Mouse (Mus musculus) CH12.LX (cell line): Measurements from ENCODE around the gene Vamp9. TPM values are rescaled to one million over a fixed set of nuclear protein-coding genes. Genes with fewer than 3 reads are reported as not detected.

Experiments used
- DNase-seq: peaks from one replicate; pipeline ENCODE4 v3.0.0-alpha.2; 2013; ENCODE audit errors: extremely low read depth
- H3K27ac ChIP-seq: 2 replicates; pipeline ENCODE4 v1.5.1; 2012; ENCODE audit warnings: low read depth, mild to moderate bottlenecking, control low read depth, moderate library complexity; ENCODE audit not compliant: insufficient read depth
- H3K27me3 ChIP-seq: replicated peaks from 2 replicates; pipeline ENCODE3; 2012; ENCODE audit warnings: inconsistent platforms
- H3K36me3 ChIP-seq, 2 experiments: replicated peaks in 1 of 2; 2 replicates each; pipeline versions ENCODE3 to v1.6.1; 2012; ENCODE audit warnings: inconsistent platforms in 1 of 2, low read length in 1 of 2, mild to moderate bottlenecking in 1 of 2, mixed read lengths in 1 of 2, moderate library complexity in 1 of 2; ENCODE audit not compliant: control insufficient read depth in 1 of 2, insufficient read depth in 1 of 2
- H3K4me1 ChIP-seq, 2 experiments: 2 replicates each; pipeline ENCODE4 v1.6.1; 2012; ENCODE audit warnings: inconsistent platforms in 1 of 2, moderate library complexity in 1 of 2; ENCODE audit not compliant: insufficient read depth in 2 of 2, control insufficient read depth in 1 of 2
- H3K4me2 ChIP-seq: 2 replicates; pipeline ENCODE4 v1.6.1; 2012; ENCODE audit warnings: low read depth, mild to moderate bottlenecking, control low read depth; ENCODE audit not compliant: poor library complexity, insufficient read depth, severe bottlenecking
- H3K4me3 ChIP-seq, 3 experiments: fragments of 150-350 bp in 1 of 3; sonication (generic) in 1 of 3; replicated peaks in 1 of 3; 2 replicates each; pipeline versions ENCODE3 to v1.5.1; 2011 to 2012; ENCODE audit warnings: low read depth in 2 of 3, low read length in 2 of 3, mild to moderate bottlenecking in 2 of 3, moderate library complexity in 2 of 3, control low read depth in 1 of 3, improper control_type of control experiment in 1 of 3, inconsistent platforms in 1 of 3, mixed read lengths in 1 of 3; ENCODE audit not compliant: poor library complexity in 1 of 3
- H3K79me2 ChIP-seq: replicated peaks from 2 replicates; pipeline ENCODE4 v1.6.1; 2012; ENCODE audit warnings: mild to moderate bottlenecking, moderate library complexity; ENCODE audit not compliant: control insufficient read depth, poor library complexity, insufficient read depth, severe bottlenecking; ENCODE audit errors: extremely low read depth
- H3K9ac ChIP-seq: 2 replicates; pipeline ENCODE4 v1.6.1; 2012; ENCODE audit warnings: low read depth, mild to moderate bottlenecking, control low read depth, moderate library complexity; ENCODE audit not compliant: insufficient read depth
- H3K9me3 ChIP-seq: replicated peaks from 2 replicates; pipeline ENCODE3; 2012; ENCODE audit warnings: low read length, inconsistent platforms, mixed read lengths
- CHD1 ChIP-seq: IDR thresholded peaks from 2 replicates; pipeline ENCODE4 v1.6.1; 2012; ENCODE audit warnings: low read depth, low read length, improper control_type of control experiment, inconsistent platforms
- CHD2 ChIP-seq: IDR thresholded peaks from 2 replicates; pipeline ENCODE4 v1.6.1; 2011; ENCODE audit warnings: low read length, improper control_type of control experiment
- ELF1 ChIP-seq: IDR thresholded peaks from 2 replicates; pipeline ENCODE4 v1.6.1; 2014; ENCODE audit warnings: low read depth, mild to moderate bottlenecking, inconsistent platforms, low read length, improper control_type of control experiment
- ETS1 ChIP-seq: conservative IDR thresholded peaks from 2 replicates; pipeline ENCODE4 v1.6.1; 2012; ENCODE audit warnings: low read depth, mild to moderate bottlenecking, inconsistent platforms, low read length, improper control_type of control experiment, moderate library complexity
- GABPA ChIP-seq: IDR thresholded peaks from 2 replicates; pipeline ENCODE4 v1.6.1; 2012; ENCODE audit warnings: low read depth, low read length, improper control_type of control experiment, inconsistent platforms; ENCODE audit not compliant: insufficient replicate concordance
- JUN ChIP-seq: IDR thresholded peaks from 2 replicates; pipeline ENCODE4 v1.6.1; 2011; ENCODE audit warnings: low read depth, mild to moderate bottlenecking, low read length, improper control_type of control experiment, moderate library complexity; ENCODE audit not compliant: insufficient read depth
- KAT2A ChIP-seq: IDR thresholded peaks from 2 replicates; pipeline ENCODE4 v1.6.1; 2012; ENCODE audit warnings: low read length, improper control_type of control experiment, inconsistent platforms; ENCODE audit not compliant: insufficient replicate concordance
- MAFK ChIP-seq: IDR thresholded peaks from 2 replicates; pipeline ENCODE4 v1.6.1; 2011; ENCODE audit warnings: low read length, improper control_type of control experiment; ENCODE audit not compliant: insufficient replicate concordance
- MAX ChIP-seq: IDR thresholded peaks from 2 replicates; pipeline ENCODE4 v1.6.1; 2011; ENCODE audit warnings: low read length, improper control_type of control experiment
- MEF2A ChIP-seq: IDR thresholded peaks from 2 replicates; pipeline ENCODE4 v1.6.1; 2014; ENCODE audit warnings: low read depth, mild to moderate bottlenecking, inconsistent platforms, low read length, improper control_type of control experiment, borderline replicate concordance
- MYC ChIP-seq: IDR thresholded peaks from 2 replicates; pipeline ENCODE4 v1.6.1; 2011; ENCODE audit warnings: low read depth, mild to moderate bottlenecking, improper control_type of control experiment, low read length
- PAX5 ChIP-seq: IDR thresholded peaks from 2 replicates; pipeline ENCODE4 v1.6.1; 2012; ENCODE audit warnings: low read length, inconsistent platforms, mixed read lengths
- POLR2A ChIP-seq: IDR thresholded peaks from 2 replicates; pipeline ENCODE4 v1.6.1; 2011; ENCODE audit warnings: low read depth, mild to moderate bottlenecking, improper control_type of control experiment, low read length
- RCOR1 ChIP-seq: conservative IDR thresholded peaks from 2 replicates; pipeline ENCODE4 v1.6.1; 2012; ENCODE audit warnings: low read depth, mild to moderate bottlenecking, inconsistent platforms, low read length, improper control_type of control experiment
- SMC3 ChIP-seq: IDR thresholded peaks from 2 replicates; pipeline ENCODE4 v1.6.1; 2011; ENCODE audit warnings: low read depth, low read length, improper control_type of control experiment
- USF1 ChIP-seq: IDR thresholded peaks from 2 replicates; pipeline ENCODE4 v1.6.1; 2014; ENCODE audit warnings: low read depth, mild to moderate bottlenecking, inconsistent platforms, low read length, improper control_type of control experiment
- USF2 ChIP-seq: conservative IDR thresholded peaks from 2 replicates; pipeline ENCODE4 v1.6.1; 2011; ENCODE audit warnings: low read depth, low read length, improper control_type of control experiment
- ZC3H11A ChIP-seq: IDR thresholded peaks from 2 replicates; pipeline ENCODE4 v1.6.1; 2012; ENCODE audit warnings: low read depth, mild to moderate bottlenecking, inconsistent platforms, low read length, improper control_type of control experiment
- ZKSCAN1 ChIP-seq: IDR thresholded peaks from 2 replicates; pipeline ENCODE4 v1.6.1; 2012; ENCODE audit warnings: low read depth, inconsistent platforms, low read length, improper control_type of control experiment, borderline replicate concordance
- ZMIZ1 ChIP-seq: IDR thresholded peaks from 2 replicates; pipeline ENCODE4 v1.6.1; 2012; ENCODE audit warnings: low read depth, mild to moderate bottlenecking, inconsistent platforms, low read length, improper control_type of control experiment
- dilution Hi-C: fragments of 300-500 bp; cut with MboI; formaldehyde crosslinking; loops from 2 replicates; pipeline ENCODE4 v1.14.3; 2020; ENCODE audit warnings: low sequenced_read_pairs; ENCODE audit not compliant: extremely low pct_unique_long_range_greater_than_20kb, extremely low pct_ligation_motif_present
- in situ Hi-C: fragments of 300-500 bp; cut with MboI; formaldehyde crosslinking; loops from 3 replicates; pipeline ENCODE4 v1.14.3; 2019; ENCODE audit warnings: low sequenced_read_pairs, low pct_ligation_motif_present, low pct_unique_long_range_greater_than_20kb, mixed read lengths
- polyA plus RNA-seq: library from polyadenylated mRNA; unstranded; fragments of >175 nt; gene quantifications from 2 replicates; pipeline ENCODE4 v1.2.1, GENCODE M21; 2012; ENCODE audit warnings: low read depth; ENCODE audit not compliant: insufficient read length
- total RNA-seq, 2 experiments: library from RNA; depleted of rRNA; stranded (reverse); fragments of 300-350 nt in 1 of 2; fragments of >200 nt in 1 of 2; gene quantifications; 2 replicates each; pipeline ENCODE4 v1.2.3; 2012 to 2014

Vamp9 gene
- total and polyA plus RNA-seq, 3 experiments, result not detected

DNA sequence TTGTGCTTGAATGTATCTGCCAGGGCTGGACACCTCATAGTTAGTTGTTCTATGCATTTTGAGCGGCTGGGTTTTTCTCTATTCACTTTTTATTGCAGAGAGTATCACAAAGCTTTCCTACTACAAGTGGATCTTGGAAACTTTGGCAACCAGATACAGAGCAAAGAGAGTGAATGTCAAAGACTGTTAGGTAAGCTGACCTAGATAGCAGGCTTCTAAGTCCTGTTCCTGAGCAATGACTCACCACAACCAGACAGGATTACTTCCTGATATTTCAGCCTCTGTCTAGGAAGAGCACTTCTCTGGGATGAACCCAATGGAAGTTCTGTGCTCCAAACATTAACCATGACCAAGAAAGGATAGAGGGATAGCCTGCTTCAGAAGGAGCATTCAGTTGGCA, 40.3 kb upstream of the Vamp9 start:
- no peaks in the 10 kb centered on the region for H3K4me1 ChIP-seq
- H3K27ac ChIP-seq, result no peak overlapping the region
- DNase-seq, result no peak
- no peak overlapping the region for H3K9ac ChIP-seq
- dilution Hi-C loops (no loop called here), in situ Hi-C loops (no loop called here)
- TF ChIP-seq SMC3 (no peak), ELF1 (no peak), USF2 (no peak), MAX (no peak), CHD2 (no peak), GABPA (no peak), ZKSCAN1 (no peak)
- no peak overlapping the region for H3K4me3 ChIP-seq
- H3K27me3 ChIP-seq, result no peaks in the 10 kb centered on the region
- H3K79me2 ChIP-seq, result no peaks in the 10 kb centered on the region
- no peaks in the 10 kb centered on the region for H3K9me3 ChIP-seq
- no peaks in the 10 kb centered on the region for H3K36me3 ChIP-seq
- H3K4me2 ChIP-seq, result no peak overlapping the region

DNA sequence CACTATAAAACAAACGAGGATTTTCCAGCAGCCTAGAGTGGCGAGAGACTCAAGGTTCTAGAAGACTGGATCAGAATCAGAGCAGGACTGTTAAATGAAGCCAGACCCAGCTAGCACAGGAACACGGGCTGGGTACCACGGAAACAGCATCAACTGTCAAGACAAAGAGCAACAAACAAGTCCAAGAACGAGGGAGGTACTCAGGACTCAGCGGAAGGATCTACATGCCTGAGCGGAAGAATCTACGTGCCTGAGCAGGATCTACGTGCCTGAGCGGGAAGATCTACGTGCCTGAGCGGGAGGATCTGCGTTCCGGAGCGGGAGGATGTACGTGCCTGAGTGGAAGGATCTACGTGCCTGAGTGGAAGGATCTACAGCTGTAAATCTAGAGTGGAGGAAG, 37.8 kb upstream of the Vamp9 start:
- Histone ChIP-seq H3K4me3 (no peak overlapping the region), H3K79me2 (no peaks in the 10 kb centered on the region), H3K9ac (no peak overlapping the region), H3K27me3 (no peaks in the 10 kb centered on the region), H3K9me3 (no peaks in the 10 kb centered on the region), H3K4me2 (no peak overlapping the region), H3K27ac (no peak overlapping the region), H3K4me1 (no peaks in the 10 kb centered on the region), H3K36me3 (no peaks in the 10 kb centered on the region)
- no peak for DNase-seq
- TF ChIP-seq USF2 (no peak), GABPA (no peak), USF1 (no peak), ZC3H11A (no peak), RCOR1 (no peak), ZKSCAN1 (no peak), JUN (no peak), KAT2A (no peak), MAX (no peak), MYC (no peak), ZMIZ1 (no peak), ETS1 (no peak), MEF2A (no peak), PAX5 (no peak), MAFK (no peak), CHD1 (no peak), POLR2A (no peak)
- dilution Hi-C loops, result no loop called here
- in situ Hi-C loops, result no loop called here
